ENCODE assay signal across 10 mouse cellular contexts in genomic region chr6:42380416-42381144, GRCm38 (mm10). TPM values are rescaled to one million over a fixed set of nuclear protein-coding genes. Genes with fewer than 3 reads are reported as not detected.
A peak's percentile ranks its signal among the peaks of the same experiment; 100 is the strongest.
DNase-seq lines count a peak whose midpoint lies in the region; ATAC-seq lines count a peak whose summit lies in the region.
"Had no signal": no experiment of that assay in that cellular context is flagged by ENCODE, and none has a peak within 500 bp of the region (broad histone marks: within the 10 kb centered on the region; RNA-seq: fewer than 3 reads in every experiment).

No protein-coding gene starts in this region.

- DNase-seq in cerebellum, adult 8-10 months, result peak; percentile 54
- no peak for DNase-seq in cerebellum, adult 11 months
- peak; percentile 53 to 57 for DNase-seq in B cell, adult 2 months
- peak; percentile 14 for DNase-seq in c-Kit-positive CD71-positive TER-119-negative erythroid progenitor cells, embryonic 14.5 days (ENCODE audit: low read depth)
- peak; percentile 67 for DNase-seq in limb, embryonic 11.5 days (ENCODE audit: low spot score)
- DNase-seq in splenic B cell, adult 2 months (ENCODE audit: low read depth, low spot score), result peak; percentile 64
- DNase-seq in ovary, postnatal 10 days (ENCODE audit: low spot score), result no peak

- H3K9ac ChIP-seq in limb, embryonic 11.5 days (ENCODE audit: low read length), result peak overlapping the region; percentile 22; the same call in 1 of the 2 replicates
- H3K9ac ChIP-seq: stomach, embryonic 15.5 days had no signal

- no peak overlapping the region for H3K27ac ChIP-seq in limb, embryonic 11.5 days (replicated peaks; ENCODE audit: low read depth, low read length)
- H3K27ac ChIP-seq: stomach, embryonic 15.5 days had no signal

- no peaks in the 10 kb centered on the region for H3K27me3 ChIP-seq in limb, embryonic 11.5 days (ENCODE audit: control insufficient read depth, insufficient read depth, low read length)
- H3K27me3 ChIP-seq in splenic B cell, adult 2 months (ENCODE audit: control insufficient read depth, insufficient read depth, low read length, poor library complexity, severe bottlenecking), result no peaks in the 10 kb centered on the region
- H3K27me3 ChIP-seq: stomach, embryonic 15.5 days had no signal

- H3K4me2 ChIP-seq in limb, embryonic 11.5 days (ENCODE audit: low read depth, severe bottlenecking), result peak overlapping the region; percentile 12; the same call in 1 of the 2 replicates
- H3K4me2 ChIP-seq: stomach, embryonic 15.5 days had no signal

- peak; percentile 62 for ATAC-seq in granulocyte monocyte progenitor cell, adult 5-6 weeks (replicated peaks; ENCODE audit: poor library complexity, severe bottlenecking)
- peak; percentile 54; the same call in 1 of the 2 replicates for ATAC-seq in limb, embryonic 11.5 days (ENCODE audit: insufficient number of reproducible peaks, low FRiP score, low TSS enrichment, low read depth)

- WGBS in limb, embryonic 11.5 days, result 10% methylated on average over 8 of the region's 8 CpGs

- H3K4me1 ChIP-seq in limb, embryonic 11.5 days (ENCODE audit: control insufficient read depth, insufficient read depth, low read length), result peaks cover 2% of the 10 kb centered on the region; the same call in 1 of the 2 replicates

- no peak overlapping the region for H3K4me3 ChIP-seq in limb, embryonic 11.5 days (ENCODE audit: low read depth, low read length)
- H3K4me3 ChIP-seq: stomach, embryonic 15.5 days had no signal

- no peaks in the 10 kb centered on the region for H3K9me3 ChIP-seq in limb, embryonic 11.5 days (ENCODE audit: control insufficient read depth, low read length)
- H3K9me3 ChIP-seq: stomach, embryonic 15.5 days had no signal

- no peaks in the 10 kb centered on the region for H3K36me3 ChIP-seq in limb, embryonic 11.5 days (ENCODE audit: control insufficient read depth, insufficient read depth, low read length)
- H3K36me3 ChIP-seq in splenic B cell, adult 2 months (ENCODE audit: control insufficient read depth, insufficient read depth, low read length, poor library complexity, severe bottlenecking), result no peaks in the 10 kb centered on the region
- H3K36me3 ChIP-seq: stomach, embryonic 15.5 days had no signal

RNA-seq across cellular contexts. Expression of gene Epha1, which starts 7.5 kb away (rescaled TPM):
- 0.56 and 0.86 TPM in 2 replicates for total RNA-seq in granulocyte monocyte progenitor cell, adult 5-6 weeks (2014; fragmentation: Nextera tagmentation)
- 0.04 TPM in 1 of 2 replicates, not detected in the other for total RNA-seq in granulocyte monocyte progenitor cell, adult 5-6 weeks (2017)
- 2.5 and 4.6 TPM in 2 replicates for polyA plus RNA-seq in limb, embryonic 11.5 days (2014; fragmentation: Nextera tagmentation; extraction: Ambion mirVana)

RNA-seq across cellular contexts. Expression of gene Tas2r143, which starts 19.5 kb away (rescaled TPM):
- 1.6 TPM in 1 of 2 replicates, not detected in the other for total RNA-seq in granulocyte monocyte progenitor cell, adult 5-6 weeks (2014; fragmentation: Nextera tagmentation)
- not detected in 2 replicates for total RNA-seq in granulocyte monocyte progenitor cell, adult 5-6 weeks (2017)
- not detected in 2 replicates for polyA plus RNA-seq in limb, embryonic 11.5 days (2014; fragmentation: Nextera tagmentation; extraction: Ambion mirVana)
- total RNA-seq: left cerebral cortex, postnatal 10 days had no signal
- polyA plus RNA-seq: stomach, embryonic 15.5 days had no signal

RNA-seq across cellular contexts. Expression of gene Tas2r135, which starts 24.7 kb away (rescaled TPM):
- total RNA-seq in granulocyte monocyte progenitor cell, adult 5-6 weeks (2014; fragmentation: Nextera tagmentation), result not detected in 2 replicates
- total RNA-seq in granulocyte monocyte progenitor cell, adult 5-6 weeks (2017), result not detected in 2 replicates
- not detected in 2 replicates for polyA plus RNA-seq in limb, embryonic 11.5 days (2014; fragmentation: Nextera tagmentation; extraction: Ambion mirVana)
- total RNA-seq: left cerebral cortex, postnatal 10 days had no signal
- polyA plus RNA-seq: stomach, embryonic 15.5 days had no signal

RNA-seq across cellular contexts. Expression of gene Zyx, which starts 31.1 kb away (rescaled TPM):
- total RNA-seq in granulocyte monocyte progenitor cell, adult 5-6 weeks (2014; fragmentation: Nextera tagmentation), result 116 and 131 TPM in 2 replicates
- total RNA-seq in granulocyte monocyte progenitor cell, adult 5-6 weeks (2017), result 17.6 and 17.8 TPM in 2 replicates
- 97.7 and 101 TPM in 2 replicates for polyA plus RNA-seq in limb, embryonic 11.5 days (2014; fragmentation: Nextera tagmentation; extraction: Ambion mirVana)

RNA-seq across cellular contexts. Expression of gene Tas2r126, which starts 53.8 kb away (rescaled TPM):
- total RNA-seq in granulocyte monocyte progenitor cell, adult 5-6 weeks (2014; fragmentation: Nextera tagmentation), result not detected in 2 replicates
- not detected in 2 replicates for total RNA-seq in granulocyte monocyte progenitor cell, adult 5-6 weeks (2017)
- not detected in 2 replicates for polyA plus RNA-seq in limb, embryonic 11.5 days (2014; fragmentation: Nextera tagmentation; extraction: Ambion mirVana)
- total RNA-seq: left cerebral cortex, postnatal 10 days had no signal
- polyA plus RNA-seq: stomach, embryonic 15.5 days had no signal

Comparison
In these comparisons a context has a peak if more than half of its experiments do, and no peak if none do; other contexts are left out.
1. DNase-seq: peak in cerebellum, adult 8-10 months (single experiment), B cell, adult 2 months (2 of 2), c-Kit-positive CD71-positive TER-119-negative erythroid progenitor cells, embryonic 14.5 days (single experiment), limb, embryonic 11.5 days (single experiment) and splenic B cell, adult 2 months (single experiment); none in cerebellum, adult 11 months (single experiment) and ovary, postnatal 10 days (single experiment).